Mouse (Mus musculus) limb, embryonic 11.5 days (tissue): ENCODE measurements around the gene Trim67. TPM values are rescaled to one million over a fixed set of nuclear protein-coding genes. Genes with fewer than 3 reads are reported as not detected.

ENCODE experiments used
- ATAC-seq: fragments of 200-750 bp; cut with Nextera tagmentation; 2 replicates; pipeline ENCODE4 v1.8.0; 2017; ENCODE audit warnings: low read depth; ENCODE audit not compliant: insufficient number of reproducible peaks, low FRiP score, low TSS enrichment
- DNase-seq: peaks from one replicate; pipeline ENCODE4 v3.0.0-alpha.2; 2015; ENCODE audit warnings: low spot score
- H3K27ac ChIP-seq: fragments of 300-500 bp; sonication (generic); replicated peaks from 2 replicates; pipeline ENCODE4 v1.5.1; 2014; ENCODE audit warnings: low read depth, mild to moderate bottlenecking, low read length
- H3K27me3 ChIP-seq: fragments of 300-500 bp; sonication (generic); 2 replicates; pipeline ENCODE4 v1.6.1; 2014; ENCODE audit warnings: mild to moderate bottlenecking, low read length, mixed read lengths; ENCODE audit not compliant: control insufficient read depth, insufficient read depth
- H3K36me3 ChIP-seq: fragments of 300-500 bp; sonication (generic); 2 replicates; pipeline ENCODE4 v1.6.1; 2014; ENCODE audit warnings: mild to moderate bottlenecking, low read length, moderate library complexity, mixed read lengths; ENCODE audit not compliant: control insufficient read depth, insufficient read depth
- H3K4me1 ChIP-seq: fragments of 300-500 bp; sonication (generic); 2 replicates; pipeline ENCODE4 v1.6.1; 2014; ENCODE audit warnings: low read length, mixed read lengths; ENCODE audit not compliant: control insufficient read depth, insufficient read depth
- H3K4me2 ChIP-seq: fragments of 300-500 bp; sonication (generic); 2 replicates; pipeline ENCODE4 v1.6.1; 2014; ENCODE audit warnings: low read depth, mild to moderate bottlenecking, moderate library complexity; ENCODE audit not compliant: severe bottlenecking
- H3K4me3 ChIP-seq: fragments of 300-500 bp; sonication (generic); 2 replicates; pipeline ENCODE4 v1.5.1; 2014; ENCODE audit warnings: low read depth, low read length
- H3K9ac ChIP-seq: fragments of 300-500 bp; sonication (generic); 2 replicates; pipeline ENCODE4 v1.6.1; 2014; ENCODE audit warnings: mild to moderate bottlenecking, low read length
- H3K9me3 ChIP-seq: fragments of 300-500 bp; sonication (generic); 2 replicates; pipeline ENCODE4 v1.6.1; 2016; ENCODE audit warnings: low read length; ENCODE audit not compliant: control insufficient read depth
- WGBS: fragments of 180-500 bp; shearing (Covaris S2); extraction: QIAGEN DNeasy Blood & Tissue Kit; methylation state at CpG from one replicate; pipeline ENCODE4 v1.1.7; 2014; 5-methylcytosine and 5-hydroxymethylcytosine counted together
- polyA plus RNA-seq: library from polyadenylated mRNA; unstranded; fragments of >200 nt; fragmentation: Nextera tagmentation; extraction: Ambion mirVana; gene quantifications from 2 replicates; pipeline ENCODE4 v1.2.1, GENCODE M21; 2014

Gene Trim67
- polyA plus RNA-seq, 1 experiment from 2014 or later = 0.01 TPM

- peak within 1 kb of the TSS; percentile 97 for H3K9ac ChIP-seq
- peak within 1 kb of the TSS; percentile 82 for H3K27ac ChIP-seq
- H3K36me3 ChIP-seq = peaks cover 16% of the 10 kb centered on the region
- WGBS = 2% methylated on average over 55 of the region's 55 CpGs
- H3K27me3 ChIP-seq = no peaks in the 10 kb centered on the region
- peak within 1 kb of the TSS; percentile 84 for H3K4me3 ChIP-seq
- H3K4me2 ChIP-seq = peak within 1 kb of the TSS; percentile 72
- H3K4me1 ChIP-seq = peaks cover 4% of the 10 kb centered on the region; the same call in 1 of the 2 replicates
- peak; percentile 97 for ATAC-seq
- no peaks in the 10 kb centered on the region for H3K9me3 ChIP-seq
- peak; percentile 98 for DNase-seq
Measured at GRCm38 (mm10) chr8:124862321-124863162, 69.7 kb downstream of the Trim67 start, which contains the start of the genes Gnpat and 2810004N23Rik. Gene Gnpat (plus strand): TSS chr8:124863033. Gene 2810004N23Rik (minus strand): TSS chr8:124863120.

- under 1% methylated on average over 33 of the region's 33 CpGs for WGBS
- H3K9me3 ChIP-seq = no peaks in the 10 kb centered on the region
- peaks cover 14% of the 10 kb centered on the region for H3K36me3 ChIP-seq
- H3K4me3 ChIP-seq = peak overlapping the region; percentile 84
- H3K9ac ChIP-seq = peak overlapping the region; percentile 97
- peak overlapping the region; percentile 72 for H3K4me2 ChIP-seq
- H3K4me1 ChIP-seq = peaks cover 4% of the 10 kb centered on the region; the same call in 1 of the 2 replicates
- peak overlapping the region; percentile 82 for H3K27ac ChIP-seq
- DNase-seq (no peak), ATAC-seq (peak; percentile 32)
- H3K27me3 ChIP-seq = no peaks in the 10 kb centered on the region
Measured at GRCm38 (mm10) chr8:124863163-124863677, 70.3 kb downstream of the Trim67 start.

- Histone ChIP-seq H3K9me3 (no peaks in the 10 kb centered on the region), H3K4me2 (peak overlapping the region; percentile 72), H3K9ac (peak overlapping the region; percentile 97), H3K4me3 (peak overlapping the region; percentile 84), H3K27me3 (no peaks in the 10 kb centered on the region), H3K36me3 (peaks cover 9% of the 10 kb centered on the region), H3K27ac (no peak overlapping the region), H3K4me1 (peaks cover 4% of the 10 kb centered on the region; the same call in 1 of the 2 replicates)
- WGBS = 16% methylated on average over 8 of the region's 8 CpGs
- no peak for ATAC-seq
- peak; percentile 25 for DNase-seq
Measured at GRCm38 (mm10) chr8:124863729-124864128, 70.8 kb downstream of the Trim67 start.

GRCm38 (mm10) chr8:124866669-124867068 is 73.8 kb downstream of the Trim67 start:
- Histone ChIP-seq H3K9me3 (no peaks in the 10 kb centered on the region), H3K4me3 (no peak overlapping the region), H3K4me2 (no peak overlapping the region), H3K36me3 (peaks cover 4% of the 10 kb centered on the region; the same call in 1 of the 2 replicates), H3K4me1 (peaks cover 4% of the 10 kb centered on the region; the same call in 1 of the 2 replicates), H3K27ac (no peak overlapping the region), H3K9ac (no peak overlapping the region), H3K27me3 (no peaks in the 10 kb centered on the region)
- ATAC-seq (no peak), DNase-seq (no peak)
- WGBS = 74% methylated on average over 3 of the region's 3 CpGs

- H3K36me3 ChIP-seq = peaks cover 8% of the 10 kb centered on the region; the same call in 1 of the 2 replicates
- no peaks in the 10 kb centered on the region for H3K9me3 ChIP-seq
- 44% methylated on average over 2 of the region's 2 CpGs for WGBS
- H3K4me2 ChIP-seq = no peak overlapping the region
- peaks cover 4% of the 10 kb centered on the region; the same call in 1 of the 2 replicates for H3K4me1 ChIP-seq
- H3K9ac ChIP-seq = no peak overlapping the region
- no peak overlapping the region for H3K4me3 ChIP-seq
- ATAC-seq (no peak), DNase-seq (no peak)
- H3K27ac ChIP-seq = no peak overlapping the region
- no peaks in the 10 kb centered on the region for H3K27me3 ChIP-seq
Measured at GRCm38 (mm10) chr8:124867126-124867525, 74.2 kb downstream of the Trim67 start.

GRCm38 (mm10) chr8:124869708-124870107 is 76.8 kb downstream of the Trim67 start:
- no peak overlapping the region for H3K4me2 ChIP-seq
- no peaks in the 10 kb centered on the region for H3K27me3 ChIP-seq
- no peaks in the 10 kb centered on the region for H3K4me1 ChIP-seq
- ATAC-seq (no peak), DNase-seq (no peak)
- 83% methylated on average over 6 of the region's 6 CpGs for WGBS
- no peak overlapping the region for H3K27ac ChIP-seq
- H3K9me3 ChIP-seq = no peaks in the 10 kb centered on the region
- no peak overlapping the region for H3K9ac ChIP-seq
- peaks cover 19% of the 10 kb centered on the region for H3K36me3 ChIP-seq
- H3K4me3 ChIP-seq = no peak overlapping the region

GRCm38 (mm10) chr8:124871474-124871873 is 78.6 kb downstream of the Trim67 start:
- H3K27ac ChIP-seq = no peak overlapping the region
- ATAC-seq (no peak), DNase-seq (no peak)
- no peaks in the 10 kb centered on the region; the same call in 1 of the 2 replicates for H3K9me3 ChIP-seq
- no peaks in the 10 kb centered on the region for H3K27me3 ChIP-seq
- 92% methylated on average over 7 of the region's 7 CpGs for WGBS
- peaks cover 19% of the 10 kb centered on the region for H3K36me3 ChIP-seq
- no peak overlapping the region for H3K9ac ChIP-seq
- H3K4me2 ChIP-seq = no peak overlapping the region
- H3K4me1 ChIP-seq = no peaks in the 10 kb centered on the region
- no peak overlapping the region for H3K4me3 ChIP-seq

GRCm38 (mm10) chr8:124872081-124872480 is 79.2 kb downstream of the Trim67 start:
- Histone ChIP-seq H3K4me1 (no peaks in the 10 kb centered on the region), H3K9ac (no peak overlapping the region), H3K9me3 (no peaks in the 10 kb centered on the region; the same call in 1 of the 2 replicates), H3K27me3 (no peaks in the 10 kb centered on the region), H3K27ac (no peak overlapping the region), H3K36me3 (peaks cover 22% of the 10 kb centered on the region), H3K4me2 (no peak overlapping the region), H3K4me3 (no peak overlapping the region)
- DNase-seq (no peak), ATAC-seq (no peak)
- WGBS = 93% methylated on average over 7 of the region's 7 CpGs
